Mouse (Mus musculus) olfactory bulb, adult 2 months (tissue): Measurements from ENCODE around the gene Tssk1.
A peak's percentile ranks its signal among the peaks of the same experiment; 100 is the strongest.

Experiments used
- CTCF ChIP-seq: fragments of 200-500 bp; IDR thresholded peaks from 2 replicates; pipeline ENCODE4 v1.5.1; 2012; ENCODE audit warnings: low read depth, mild to moderate bottlenecking, low read length, moderate library complexity; ENCODE audit not compliant: insufficient read depth
- POLR2A ChIP-seq: fragments of 200-500 bp; IDR thresholded peaks from 2 replicates; pipeline ENCODE4 v1.6.1; 2012; ENCODE audit warnings: mild to moderate bottlenecking, low read depth, low read length, moderate library complexity; ENCODE audit not compliant: insufficient read depth

DNA sequence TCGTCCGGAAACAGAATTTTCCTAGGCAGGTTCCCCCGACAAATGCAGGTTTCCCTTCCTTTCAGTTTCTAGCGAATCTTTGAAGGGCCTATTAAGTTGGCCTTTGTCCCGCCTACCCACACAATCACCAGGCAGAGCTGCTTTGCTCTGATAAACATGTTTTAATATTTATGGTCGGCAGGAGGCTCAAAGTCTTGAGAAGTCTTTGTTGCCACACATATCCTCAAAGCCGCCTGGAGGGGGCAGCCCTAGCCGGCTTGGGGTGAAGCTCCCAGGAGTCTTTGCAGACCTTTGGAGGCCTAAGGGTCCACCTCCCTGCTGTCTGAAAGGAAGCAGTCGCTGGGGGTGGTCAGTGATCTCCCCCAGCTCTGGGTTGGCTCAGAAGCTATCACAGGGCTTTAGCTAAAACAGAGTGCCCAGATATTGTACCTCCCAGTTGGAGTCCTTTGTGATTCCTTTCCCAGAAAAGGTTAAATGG is 34.6 kb downstream of the Tssk1 start:
- no peak for TF ChIP-seq POLR2A
- peak; percentile 72 for TF ChIP-seq CTCF
